Mouse (Mus musculus): ENCODE data around the gene Stk11ip. TPM values are rescaled to one million over a fixed set of nuclear protein-coding genes. Genes with fewer than 3 reads are reported as not detected.
A peak's percentile ranks its signal among the peaks of the same experiment; 100 is the strongest.

Gene Stk11ip
- polyA plus RNA-seq, 1 experiment from 2014 or later: 10.5 TPM

DNA sequence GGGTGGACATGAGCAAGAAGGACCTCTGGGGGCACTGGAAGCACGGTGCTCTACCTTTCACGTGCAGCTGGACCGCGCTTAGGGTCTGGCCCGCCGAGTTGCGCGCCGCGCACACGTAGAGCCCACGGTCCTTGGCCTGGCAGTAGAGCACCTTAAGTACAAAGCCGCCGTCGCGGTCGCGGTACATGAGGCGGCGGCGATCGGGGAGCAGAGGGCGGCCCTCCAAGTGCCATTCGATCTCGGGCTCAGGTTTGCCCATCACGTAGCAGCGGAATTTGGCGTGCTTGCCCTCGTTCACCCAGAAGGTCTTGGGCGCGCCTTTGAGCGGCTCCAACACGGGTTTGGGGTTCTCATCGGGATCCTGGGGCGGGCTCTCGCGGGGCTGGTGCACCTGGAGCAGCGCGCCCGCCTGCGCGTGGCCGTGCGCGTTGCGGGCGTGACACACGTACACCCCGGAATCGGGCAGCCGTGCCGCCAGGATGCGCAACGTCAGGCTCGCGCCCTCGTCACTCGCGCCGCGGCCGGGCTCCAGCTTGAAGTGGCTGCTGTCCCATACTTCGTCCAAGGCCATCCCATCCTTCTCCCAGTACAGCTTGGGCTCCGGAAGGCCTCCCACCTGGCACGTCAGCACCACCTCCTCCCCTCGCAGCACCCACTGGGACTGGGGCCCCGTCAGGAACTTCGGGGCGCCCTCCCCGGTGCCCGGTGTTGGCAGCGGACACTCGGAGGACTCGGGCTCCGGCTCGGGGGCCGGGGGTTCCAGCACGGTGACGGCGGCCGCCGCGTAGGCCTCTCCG is 16.0 kb upstream of the Stk11ip start:
- Histone ChIP-seq H3K27ac (peak overlapping the region; percentile 81), H3K36me3 (peaks cover 30% of the 10 kb centered on the region), H3K4me3 (peak overlapping the region; percentile 61), H3K9ac (peak overlapping the region; percentile 69), H3K4me1 (peaks cover 27% of the 10 kb centered on the region), H3K4me2 (peak overlapping the region; percentile 62), H3K9me3 (replicated peaks) (no peaks in the 10 kb centered on the region), H3K27me3 (replicated peaks) (peaks cover 79% of the 10 kb centered on the region)
- ATAC-seq: no peak
- 2% methylated on average over 82 of the region's 84 CpGs for WGBS (ENCODE audit: insufficient replicate concordance)

GRCm38 (mm10) chr1:75505956-75506831 is 15.1 kb upstream of the Stk11ip start, which contains the start of gene Obsl1:
TSS of gene Obsl1 (minus strand) at chr1:75506452.
- peak within 1 kb of the TSS; percentile 61 for H3K4me3 ChIP-seq
- H3K4me2 ChIP-seq: peak within 1 kb of the TSS; percentile 62
- H3K9ac ChIP-seq: peak within 1 kb of the TSS; percentile 69
- H3K27ac ChIP-seq: peak within 1 kb of the TSS; percentile 81
- H3K27me3 ChIP-seq (replicated peaks): peaks cover 85% of the 10 kb centered on the region
- peaks cover 35% of the 10 kb centered on the region for H3K4me1 ChIP-seq
- ATAC-seq: peak; percentile 65
- H3K36me3 ChIP-seq: peaks cover 25% of the 10 kb centered on the region
- WGBS (ENCODE audit: insufficient replicate concordance): 2% methylated on average over 59 of the region's 65 CpGs
- no peaks in the 10 kb centered on the region for H3K9me3 ChIP-seq (replicated peaks)

- no peak for ATAC-seq
- Histone ChIP-seq H3K9ac (peak within 1 kb of the TSS; percentile 69), H3K27me3 (replicated peaks) (peaks cover 90% of the 10 kb centered on the region), H3K9me3 (replicated peaks) (no peaks in the 10 kb centered on the region), H3K4me3 (peak within 1 kb of the TSS; percentile 61), H3K27ac (peak within 1 kb of the TSS; percentile 81), H3K4me1 (peaks cover 43% of the 10 kb centered on the region), H3K36me3 (peaks cover 17% of the 10 kb centered on the region; the same call in 1 of the 2 replicates), H3K4me2 (peak within 1 kb of the TSS; percentile 62)
- 34% methylated on average over 10 of the region's 10 CpGs for WGBS (ENCODE audit: insufficient replicate concordance)
These were observed 14.3 kb upstream of the Stk11ip start, which contains the start of gene Inha for GRCm38 (mm10) chr1:75507006-75507405. TSS of gene Inha (plus strand) at chr1:75507077.

DNA sequence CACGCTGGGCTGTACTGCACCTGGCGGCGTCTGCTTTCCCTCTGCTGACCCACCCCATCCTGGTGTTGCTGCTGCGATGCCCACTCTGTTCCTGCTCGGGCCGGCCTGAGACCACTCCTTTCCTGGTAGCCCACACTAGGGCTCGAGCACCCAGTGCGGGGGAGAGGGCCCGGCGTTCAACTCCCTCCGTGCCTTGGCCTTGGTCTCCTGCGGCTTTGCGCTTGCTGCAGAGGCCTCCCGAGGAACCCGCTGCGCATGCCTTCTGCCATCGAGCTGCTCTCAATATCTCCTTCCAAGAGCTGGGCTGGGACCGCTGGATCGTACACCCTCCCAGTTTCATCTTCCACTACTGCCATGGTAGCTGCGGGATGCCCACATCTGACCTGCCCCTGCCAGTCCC is 11.7 kb upstream of the Stk11ip start:
- peaks cover 37% of the 10 kb centered on the region for H3K4me1 ChIP-seq
- H3K4me2 ChIP-seq: no peak overlapping the region
- no peaks in the 10 kb centered on the region for H3K36me3 ChIP-seq
- H3K4me3 ChIP-seq: no peak overlapping the region
- no peak overlapping the region for H3K27ac ChIP-seq
- 40% methylated on average over 20 of the region's 20 CpGs for WGBS (ENCODE audit: insufficient replicate concordance)
- H3K9me3 ChIP-seq (replicated peaks): no peaks in the 10 kb centered on the region
- H3K27me3 ChIP-seq (replicated peaks): peaks cover 71% of the 10 kb centered on the region
- no peak overlapping the region for H3K9ac ChIP-seq
- no peak for ATAC-seq

- ATAC-seq: no peak
- H3K36me3 ChIP-seq: no peaks in the 10 kb centered on the region
- H3K4me2 ChIP-seq: no peak overlapping the region
- 41% methylated on average over 5 of the region's 5 CpGs for WGBS (ENCODE audit: insufficient replicate concordance)
- H3K9me3 ChIP-seq (replicated peaks): no peaks in the 10 kb centered on the region
- H3K4me1 ChIP-seq: peaks cover 37% of the 10 kb centered on the region
- peaks cover 66% of the 10 kb centered on the region for H3K27me3 ChIP-seq (replicated peaks)
- no peak overlapping the region for H3K4me3 ChIP-seq
- H3K9ac ChIP-seq: no peak overlapping the region
- H3K27ac ChIP-seq: no peak overlapping the region
These were observed 11.2 kb upstream of the Stk11ip start for GRCm38 (mm10) chr1:75510154-75510553.

GRCm38 (mm10) chr1:75511437-75512210 is 9.7 kb upstream of the Stk11ip start:
- peaks cover 51% of the 10 kb centered on the region for H3K27me3 ChIP-seq (replicated peaks)
- peak overlapping the region; percentile 60; the same call in 1 of the 2 replicates for H3K27ac ChIP-seq
- no peak for ATAC-seq
- H3K4me2 ChIP-seq: no peak overlapping the region
- WGBS (ENCODE audit: insufficient replicate concordance): 43% methylated on average over 4 of the region's 4 CpGs
- no peaks in the 10 kb centered on the region for H3K36me3 ChIP-seq
- no peak overlapping the region for H3K4me3 ChIP-seq
- H3K9me3 ChIP-seq (replicated peaks): no peaks in the 10 kb centered on the region
- H3K9ac ChIP-seq: no peak overlapping the region
- H3K4me1 ChIP-seq: peaks cover 35% of the 10 kb centered on the region

- no peak for ATAC-seq
- Histone ChIP-seq H3K4me1 (peaks cover 28% of the 10 kb centered on the region), H3K4me2 (no peak overlapping the region), H3K4me3 (no peak overlapping the region), H3K9ac (no peak overlapping the region), H3K27me3 (replicated peaks) (peaks cover 42% of the 10 kb centered on the region), H3K9me3 (replicated peaks) (no peaks in the 10 kb centered on the region), H3K36me3 (no peaks in the 10 kb centered on the region), H3K27ac (no peak overlapping the region)
- 69% methylated on average over 3 of the region's 3 CpGs for WGBS (ENCODE audit: insufficient replicate concordance)
These were observed 8.8 kb upstream of the Stk11ip start for GRCm38 (mm10) chr1:75512550-75512949.

- no peaks in the 10 kb centered on the region for H3K9me3 ChIP-seq (replicated peaks)
- H3K9ac ChIP-seq: no peak overlapping the region
- H3K4me3 ChIP-seq: no peak overlapping the region
- H3K36me3 ChIP-seq: no peaks in the 10 kb centered on the region
- H3K4me2 ChIP-seq: no peak overlapping the region
- no peak overlapping the region for H3K27ac ChIP-seq
- peaks cover 16% of the 10 kb centered on the region for H3K4me1 ChIP-seq
- 0 out of 2 replicates have a peak, but pooled peaks cover 2% of the 10 kb centered on the region for H3K27me3 ChIP-seq (replicated peaks)
- 57% methylated on average over 15 of the region's 15 CpGs for WGBS (ENCODE audit: insufficient replicate concordance)
- no peak for ATAC-seq
These were observed 4.5 kb upstream of the Stk11ip start for GRCm38 (mm10) chr1:75516703-75517380.

- Histone ChIP-seq H3K9me3 (replicated peaks) (no peaks in the 10 kb centered on the region), H3K9ac (no peak overlapping the region), H3K27me3 (replicated peaks) (no peaks in the 10 kb centered on the region), H3K27ac (no peak overlapping the region), H3K4me2 (no peak overlapping the region), H3K4me1 (peaks cover 23% of the 10 kb centered on the region), H3K4me3 (no peak overlapping the region), H3K36me3 (no peaks in the 10 kb centered on the region)
- 48% methylated on average over 4 of the region's 4 CpGs for WGBS (ENCODE audit: insufficient replicate concordance)
- ATAC-seq: no peak
These were observed 3.3 kb upstream of the Stk11ip start for GRCm38 (mm10) chr1:75517984-75518383.

DNA sequence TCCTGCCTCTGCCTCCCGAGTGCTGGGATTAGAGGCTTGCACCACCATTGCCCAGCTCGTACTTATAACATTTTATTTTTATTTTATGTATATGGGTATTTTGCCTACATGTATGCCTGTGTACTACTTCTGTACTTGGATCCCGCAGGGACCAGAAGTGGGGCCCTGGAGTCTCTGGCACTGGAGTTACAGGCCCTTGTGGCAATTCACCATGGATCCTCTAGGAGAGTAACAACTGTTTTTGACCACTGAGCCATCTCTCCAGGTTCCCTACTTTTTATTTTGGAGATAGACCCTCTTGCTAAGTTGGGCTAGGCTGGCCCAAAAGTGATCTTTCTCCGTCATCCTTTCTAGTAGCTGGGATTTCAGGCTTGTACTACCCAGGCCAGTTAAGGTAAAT is 2.9 kb upstream of the Stk11ip start:
- WGBS (ENCODE audit: insufficient replicate concordance): 73% methylated on average over 4 of the region's 4 CpGs
- H3K4me3 ChIP-seq: no peak overlapping the region
- no peaks in the 10 kb centered on the region for H3K27me3 ChIP-seq (replicated peaks)
- H3K4me1 ChIP-seq: peaks cover 23% of the 10 kb centered on the region
- no peak for ATAC-seq
- no peaks in the 10 kb centered on the region for H3K36me3 ChIP-seq
- no peak overlapping the region for H3K9ac ChIP-seq
- no peak overlapping the region for H3K27ac ChIP-seq
- H3K9me3 ChIP-seq (replicated peaks): no peaks in the 10 kb centered on the region
- H3K4me2 ChIP-seq: no peak overlapping the region

- no peaks in the 10 kb centered on the region for H3K9me3 ChIP-seq (replicated peaks)
- peaks cover 23% of the 10 kb centered on the region for H3K4me1 ChIP-seq
- no peak for ATAC-seq
- no peak overlapping the region for H3K4me3 ChIP-seq
- WGBS (ENCODE audit: insufficient replicate concordance): 59% methylated on average over 5 of the region's 5 CpGs
- no peak overlapping the region for H3K9ac ChIP-seq
- no peaks in the 10 kb centered on the region for H3K27me3 ChIP-seq (replicated peaks)
- H3K4me2 ChIP-seq: no peak overlapping the region
- H3K36me3 ChIP-seq: no peaks in the 10 kb centered on the region
- H3K27ac ChIP-seq: no peak overlapping the region
These were observed 1.8 kb upstream of the Stk11ip start for GRCm38 (mm10) chr1:75519576-75519975.

Measured in liver, embryonic 12.5 days (tissue).